In genomic region chr11:55097463-55098188, GRCm38 (mm10) we compare ENCODE assay signal across 7 mouse cellular contexts. TPM values are rescaled to one million over a fixed set of nuclear protein-coding genes. Genes with fewer than 3 reads are reported as not detected.
A peak's percentile ranks its signal among the peaks of the same experiment; 100 is the strongest.
DNase-seq lines count a peak whose midpoint lies in the region; ATAC-seq lines count a peak whose summit lies in the region.

Gm2a (plus strand) TSS chr11:55098115.

- H3K27ac ChIP-seq in intestine, embryonic 16.5 days (ENCODE audit: low read length) = peak within 1 kb of the TSS; percentile 88
- no peak within 1 kb of the TSS for H3K27ac ChIP-seq in midbrain, embryonic 11.5 days (ENCODE audit: low read depth, low read length)

- intact Hi-C loops in left cerebral cortex, postnatal 36 days (cut with DNase I) = no loop called here

- WGBS in intestine, embryonic 16.5 days = under 1% methylated on average over 44 of the region's 45 CpGs
- 2% methylated on average over 42 of the region's 45 CpGs for whole genome bisulfite sequencing in midbrain, embryonic 11.5 days

- H3K9ac ChIP-seq in intestine, embryonic 16.5 days (ENCODE audit: low read depth, low read length) = peak within 1 kb of the TSS; percentile 74
- H3K9ac ChIP-seq in midbrain, embryonic 11.5 days (ENCODE audit: low read length) = peak within 1 kb of the TSS; percentile 68

- peak; percentile 97 for DNase-seq in adrenal gland, adult 8-10 months
- peak; percentile 99 for DNase-seq in embryo, embryonic 9.5 days (ENCODE audit: extremely low spot score)
- DNase-seq in gastrocnemius, postnatal 4 days (ENCODE audit: low spot score in 2 of 2) = peak; percentile 77 to 92
- DNase-seq in left cerebral cortex, postnatal 36 days (ENCODE audit: low spot score in 2 of 2) = peak; percentile 90 to 91
- DNase-seq in midbrain, embryonic 11.5 days (ENCODE audit: low spot score, missing footprints) = peak; percentile 100
- DNase-seq in skeletal muscle tissue, adult 2 months (ENCODE audit: low read depth, low spot score) = peak; percentile 99

- H3K4me1 ChIP-seq in intestine, embryonic 16.5 days (ENCODE audit: control insufficient read depth, insufficient read depth, low read length) = peaks cover 3% of the 10 kb centered on the region
- H3K4me1 ChIP-seq in midbrain, embryonic 11.5 days (ENCODE audit: control insufficient read depth, insufficient read depth, low read length) = peaks cover 8% of the 10 kb centered on the region

- ATAC-seq in intestine, embryonic 16.5 days = peak; percentile 97
- ATAC-seq in midbrain, embryonic 11.5 days (ENCODE audit: low FRiP score) = peak; percentile 97

- no peaks in the 10 kb centered on the region for H3K36me3 ChIP-seq in intestine, embryonic 16.5 days (ENCODE audit: control insufficient read depth, insufficient read depth, low read length)
- no peaks in the 10 kb centered on the region for H3K36me3 ChIP-seq in midbrain, embryonic 11.5 days (ENCODE audit: control insufficient read depth, insufficient read depth, low read length)

- peak within 1 kb of the TSS; percentile 84 for H3K4me2 ChIP-seq in intestine, embryonic 16.5 days (ENCODE audit: low read depth, low read length)
- H3K4me2 ChIP-seq in midbrain, embryonic 11.5 days = peak within 1 kb of the TSS; percentile 68

- peak within 1 kb of the TSS; percentile 62 for H3K4me3 ChIP-seq in intestine, embryonic 16.5 days (ENCODE audit: low read length)
- H3K4me3 ChIP-seq in midbrain, embryonic 11.5 days (ENCODE audit: low read depth, low read length) = peak within 1 kb of the TSS; percentile 50

- H3K27me3 ChIP-seq in intestine, embryonic 16.5 days (replicated peaks; ENCODE audit: control insufficient read depth, insufficient read depth, low read length) = no peaks in the 10 kb centered on the region
- no peaks in the 10 kb centered on the region for H3K27me3 ChIP-seq in midbrain, embryonic 11.5 days (ENCODE audit: control insufficient read depth, insufficient read depth, low read length)

- no peaks in the 10 kb centered on the region for H3K9me3 ChIP-seq in intestine, embryonic 16.5 days (ENCODE audit: control insufficient read depth, low read length)
- no peaks in the 10 kb centered on the region for H3K9me3 ChIP-seq in midbrain, embryonic 11.5 days (ENCODE audit: control insufficient read depth, low read length)

RNA-seq across cellular contexts. Expression of gene Gm2a, which starts in this region (rescaled TPM):
- total RNA-seq in adrenal gland, adult 8-10 months (2022) = 100 to 1,000 TPM; 254 to 285 (median 274) TPM
- total RNA-seq in gastrocnemius, postnatal 4 days (2021) = 10 to 100 TPM; 15.4 to 15.8 TPM
- polyA plus RNA-seq in intestine, embryonic 16.5 days (2015; fragmentation: Nextera tagmentation; extraction: Ambion mirVana) = 20.3 and 21.7 TPM in 2 replicates
- 10 to 100 TPM; 34.3 to 41.6 TPM for total RNA-seq in left cerebral cortex, postnatal 36 days (2021)
- polyA plus RNA-seq in midbrain, embryonic 11.5 days (2014; fragmentation: Nextera tagmentation; extraction: Ambion mirVana) = 14.0 and 15.0 TPM in 2 replicates

Comparison
In these comparisons a context has a peak if more than half of its experiments do, and no peak if none do; other contexts are left out.
1. RNA of gene Gm2a (total RNA-seq): 254 to 285 TPM in adrenal gland, adult 8-10 months; 34.3 to 41.6 TPM in left cerebral cortex, postnatal 36 days and 15.4 to 15.8 TPM in gastrocnemius, postnatal 4 days; every median in the first group is over 4 times any median in the second.
2. Peak in every context shown above with its lines, with median percentiles within 50 percentile points of each other: DNase-seq.